Mouse (Mus musculus) liver, embryonic 14.5 days (tissue): Measurements from ENCODE around the gene Cacng2. TPM values are rescaled to one million over a fixed set of nuclear protein-coding genes. Genes with fewer than 3 reads are reported as not detected.

Source experiments
- ATAC-seq: fragments of 200-750 bp; cut with Nextera tagmentation; 2 replicates; pipeline ENCODE4 v1.8.0; 2017; ENCODE audit warnings: moderate number of reproducible peaks, mild to moderate bottlenecking, moderate library complexity; ENCODE audit not compliant: insufficient read depth
- DNase-seq, 3 experiments: peaks; one replicate each; pipeline ENCODE4 v3.0.0-alpha.2; 2012 to 2013; ENCODE audit warnings: low read depth in 3 of 3, low spot score in 3 of 3
- H3K27ac ChIP-seq: fragments of 300-500 bp; sonication (generic); 2 replicates; pipeline ENCODE4 v1.5.1; 2014; ENCODE audit warnings: moderate library complexity, mild to moderate bottlenecking, control low read depth, inconsistent platforms
- H3K27me3 ChIP-seq: fragments of 300-500 bp; sonication (generic); 2 replicates; pipeline ENCODE4 v1.6.1; 2014; ENCODE audit warnings: mild to moderate bottlenecking, low read length, moderate library complexity; ENCODE audit not compliant: control insufficient read depth, insufficient read depth
- H3K36me3 ChIP-seq: fragments of 300-500 bp; sonication (generic); replicated peaks from 2 replicates; pipeline ENCODE4 v1.6.1; 2014; ENCODE audit warnings: low read depth; ENCODE audit not compliant: control insufficient read depth, insufficient read depth
- H3K4me1 ChIP-seq, 2 experiments: fragments of 200-500 bp in 1 of 2; fragments of 300-500 bp in 1 of 2; sonication (generic) in 1 of 2; replicated peaks; 2 replicates each; pipeline ENCODE4 v1.6.1; 2012 to 2014; ENCODE audit warnings: antibody characterized with exemption in 1 of 2, inconsistent platforms in 1 of 2, low read length in 1 of 2; ENCODE audit not compliant: control insufficient read depth in 2 of 2, insufficient read depth in 2 of 2
- H3K4me2 ChIP-seq: fragments of 300-500 bp; sonication (generic); 2 replicates; pipeline ENCODE4 v1.6.1; 2014; ENCODE audit warnings: low read depth, mild to moderate bottlenecking, control low read depth, moderate library complexity
- H3K4me3 ChIP-seq, 2 experiments: fragments of 200-500 bp in 1 of 2; fragments of 300-500 bp in 1 of 2; sonication (generic) in 1 of 2; 2 replicates each; pipeline ENCODE4 v1.5.1; 2012 to 2014; ENCODE audit warnings: low read depth in 2 of 2, low read length in 2 of 2, mild to moderate bottlenecking in 2 of 2, control low read depth in 1 of 2, inconsistent platforms in 1 of 2, moderate library complexity in 1 of 2; ENCODE audit not compliant: insufficient read depth in 1 of 2
- H3K9ac ChIP-seq: fragments of 300-500 bp; sonication (generic); replicated peaks from 2 replicates; pipeline ENCODE4 v1.6.1; 2014; ENCODE audit warnings: mild to moderate bottlenecking, control low read depth, moderate library complexity
- H3K9me3 ChIP-seq: fragments of 300-500 bp; sonication (generic); 2 replicates; pipeline ENCODE4 v1.6.1; 2016; ENCODE audit warnings: low read length, mixed read lengths; ENCODE audit not compliant: control insufficient read depth
- CTCF ChIP-seq: IDR thresholded peaks from 2 replicates; pipeline ENCODE4 v1.5.1; 2016; ENCODE audit warnings: antibody characterized with exemption, low read depth, control low read depth
- EP300 ChIP-seq: IDR thresholded peaks from 2 replicates; pipeline ENCODE4 v1.6.1; 2016; ENCODE audit warnings: antibody characterized with exemption, low read depth
- WGBS: fragments of 180-500 bp; shearing (Covaris S2); extraction: QIAGEN DNeasy Blood & Tissue Kit; methylation state at CpG from one replicate; pipeline ENCODE4 v1.1.7; 2014; ENCODE audit not compliant: insufficient replicate concordance; 5-methylcytosine and 5-hydroxymethylcytosine counted together
- polyA plus RNA-seq, 2 experiments: library from polyadenylated mRNA; depleted of rRNA in 1 of 2; stranded (reverse) in 1 of 2; unstranded in 1 of 2; fragments of >200 nt; fragmentation: Nextera tagmentation in 1 of 2; extraction: Ambion mirVana in 1 of 2; gene quantifications; 2 replicates each; pipeline versions ENCODE4 v1.2.1 to v1.2.3; 2012 to 2014

Gene Cacng2
- polyA plus RNA-seq, 2 experiments, result not detected

GRCm38 (mm10) chr15:77955440-77956403 lies 164.1 kb downstream of the Cacng2 start:
- WGBS, result 16% methylated on average over 52 of the region's 52 CpGs
- no peak for DNase-seq

GRCm38 (mm10) chr15:77954362-77954761 lies 165.5 kb downstream of the Cacng2 start:
- peaks cover 15% of the 10 kb centered on the region for H3K27me3 ChIP-seq
- H3K9ac ChIP-seq, result no peak overlapping the region
- no peak overlapping the region for H3K4me2 ChIP-seq
- H3K9me3 ChIP-seq, result no peaks in the 10 kb centered on the region
- DNase-seq, result no peak
- TF ChIP-seq CTCF (no peak), EP300 (no peak)
- H3K27ac ChIP-seq, result no peak overlapping the region
- H3K4me1 ChIP-seq, result peaks cover 7 to 12% of the 10 kb centered on the region in 2 experiments
- 55% methylated on average over 2 of the region's 2 CpGs for WGBS
- ATAC-seq, result no peak
- H3K36me3 ChIP-seq, result peaks cover 10% of the 10 kb centered on the region
- no peak overlapping the region for H3K4me3 ChIP-seq

More at GRCm38 (mm10) chr15:77955440-77956403, 164.1 kb downstream of the Cacng2 start:
- Histone ChIP-seq H3K9me3 (no peaks in the 10 kb centered on the region), H3K27ac (no peak overlapping the region), H3K9ac (peak overlapping the region; percentile 27; the same call in 1 of the 2 replicates), H3K4me3 (peak overlapping the region; percentile 29 to 50; a peak in 3 of 4 replicates), H3K4me2 (peak overlapping the region; percentile 82), H3K27me3 (peaks cover 15% of the 10 kb centered on the region), H3K36me3 (peaks cover 23% of the 10 kb centered on the region), H3K4me1 (peaks cover 7 to 12% of the 10 kb centered on the region in 2 experiments)
- no peak for TF ChIP-seq EP300
- no peak for TF ChIP-seq CTCF
- ATAC-seq, result peak; percentile 10; the same call in 1 of the 2 replicates

- H3K4me1 ChIP-seq, result peaks cover 7 to 12% of the 10 kb centered on the region in 2 experiments
- peaks cover 15% of the 10 kb centered on the region for H3K27me3 ChIP-seq
- ATAC-seq (no peak), DNase-seq (no peak)
- no peak overlapping the region for H3K9ac ChIP-seq
- WGBS, result 63% methylated on average over 3 of the region's 3 CpGs
- H3K4me2 ChIP-seq, result no peak overlapping the region
- H3K27ac ChIP-seq, result no peak overlapping the region
- no peaks in the 10 kb centered on the region for H3K36me3 ChIP-seq
- TF ChIP-seq CTCF (no peak), EP300 (no peak)
- no peak overlapping the region for H3K4me3 ChIP-seq
- H3K9me3 ChIP-seq, result no peaks in the 10 kb centered on the region
Observed at GRCm38 (mm10) chr15:77952921-77953320, 166.9 kb downstream of the Cacng2 start.

- 78% methylated on average over 7 of the region's 7 CpGs for WGBS
- no peaks in the 10 kb centered on the region for H3K36me3 ChIP-seq
- H3K4me2 ChIP-seq, result no peak overlapping the region
- ATAC-seq, result no peak
- no peak for DNase-seq
- no peaks in the 10 kb centered on the region for H3K27me3 ChIP-seq
- TF ChIP-seq EP300, result no peak
- TF ChIP-seq CTCF, result no peak
- H3K4me1 ChIP-seq, result no peaks in the 10 kb centered on the region
- H3K27ac ChIP-seq, result no peak overlapping the region
- no peak overlapping the region for H3K4me3 ChIP-seq
- H3K9me3 ChIP-seq, result no peaks in the 10 kb centered on the region
- H3K9ac ChIP-seq, result no peak overlapping the region
Observed at GRCm38 (mm10) chr15:77949061-77949460, 170.8 kb downstream of the Cacng2 start.

- no peak overlapping the region for H3K4me2 ChIP-seq
- H3K36me3 ChIP-seq, result no peaks in the 10 kb centered on the region
- DNase-seq (no peak), ATAC-seq (no peak)
- WGBS, result 42% methylated on average over 4 of the region's 4 CpGs
- H3K9me3 ChIP-seq, result no peaks in the 10 kb centered on the region
- TF ChIP-seq EP300, result no peak
- TF ChIP-seq CTCF, result no peak
- no peak overlapping the region for H3K4me3 ChIP-seq
- H3K27me3 ChIP-seq, result no peaks in the 10 kb centered on the region
- H3K9ac ChIP-seq, result no peak overlapping the region
- H3K27ac ChIP-seq, result no peak overlapping the region
- no peaks in the 10 kb centered on the region for H3K4me1 ChIP-seq
Observed at GRCm38 (mm10) chr15:77945711-77946110, 174.1 kb downstream of the Cacng2 start.

Other genes with a start within 250 kb of the Cacng2 start
- 121 and 142 TPM in 2 replicates for gene Txn2, start 191.0 kb downstream of the Cacng2 start, polyA plus RNA-seq (2012; rRNA removed)
- 199 and 218 TPM in 2 replicates for gene Txn2, start 191.0 kb downstream of the Cacng2 start, polyA plus RNA-seq (2014; fragmentation: Nextera tagmentation; extraction: Ambion mirVana)
- 1.2 and 1.3 TPM in 2 replicates for gene Foxred2, start 163.3 kb downstream of the Cacng2 start, polyA plus RNA-seq (2012; rRNA removed)
- gene Foxred2, start 163.3 kb downstream of the Cacng2 start, polyA plus RNA-seq (2014; fragmentation: Nextera tagmentation; extraction: Ambion mirVana), result 1.3 and 1.4 TPM in 2 replicates
- gene Eif3d, start 149.2 kb downstream of the Cacng2 start, polyA plus RNA-seq (2012; rRNA removed), result 119 and 143 TPM in 2 replicates
- 129 and 132 TPM in 2 replicates for gene Eif3d, start 149.2 kb downstream of the Cacng2 start, polyA plus RNA-seq (2014; fragmentation: Nextera tagmentation; extraction: Ambion mirVana)
- 11.0 and 13.5 TPM in 2 replicates for gene Ift27, start 54.1 kb upstream of the Cacng2 start, polyA plus RNA-seq (2012; rRNA removed)
- gene Ift27, start 54.1 kb upstream of the Cacng2 start, polyA plus RNA-seq (2014; fragmentation: Nextera tagmentation; extraction: Ambion mirVana), result 37.8 and 40.8 TPM in 2 replicates
- gene Pvalb, start 86.4 kb upstream of the Cacng2 start, polyA plus RNA-seq (2012; rRNA removed), result not detected in 2 replicates
- gene Pvalb, start 86.4 kb upstream of the Cacng2 start, polyA plus RNA-seq (2014; fragmentation: Nextera tagmentation; extraction: Ambion mirVana), result not detected in 2 replicates
- gene Ncf4, start 124.8 kb upstream of the Cacng2 start, polyA plus RNA-seq (2012; rRNA removed), result 23.8 and 32.0 TPM in 2 replicates
- gene Ncf4, start 124.8 kb upstream of the Cacng2 start, polyA plus RNA-seq (2014; fragmentation: Nextera tagmentation; extraction: Ambion mirVana), result 32.9 and 38.8 TPM in 2 replicates
- gene Csf2rb2, start 185.7 kb upstream of the Cacng2 start, polyA plus RNA-seq (2012; rRNA removed), result 1.6 and 1.9 TPM in 2 replicates
- 1.1 and 1.2 TPM in 2 replicates for gene Csf2rb2, start 185.7 kb upstream of the Cacng2 start, polyA plus RNA-seq (2014; fragmentation: Nextera tagmentation; extraction: Ambion mirVana)
- gene Csf2rb, start 205.7 kb upstream of the Cacng2 start, polyA plus RNA-seq (2012; rRNA removed), result 4.3 and 4.5 TPM in 2 replicates
- gene Csf2rb, start 205.7 kb upstream of the Cacng2 start, polyA plus RNA-seq (2014; fragmentation: Nextera tagmentation; extraction: Ambion mirVana), result 5.0 and 5.9 TPM in 2 replicates